In genomic region chr1:155217865-155218541, GRCm38 (mm10) we compare ENCODE assay signal across 8 mouse cellular contexts. TPM values are rescaled to one million over a fixed set of nuclear protein-coding genes. Genes with fewer than 3 reads are reported as not detected.
DNase-seq lines count a peak whose midpoint lies in the region; ATAC-seq lines count a peak whose summit lies in the region.

No protein-coding gene starts in this region.

- intact Hi-C loops in heart, postnatal 14 days (cut with DNase I): loop anchor here (1.0 to 5.0 kb wide), 3 partner anchors 76 to 169 kb away; partner anchors contain the start of gene Ier5
- intact Hi-C loops in left cerebral cortex, postnatal 4 days (cut with DNase I): loop anchor here (5.0 kb wide), 1 partner anchor 191 kb away; no protein-coding TSS in a partner anchor

- H3K36me3 ChIP-seq in heart, embryonic 10.5 days: peaks cover 53% of the 10 kb centered on the region

- 56% methylated on average over 9 of the region's 9 CpGs for WGBS in heart, embryonic 10.5 days

- H3K9me3 ChIP-seq in heart, embryonic 10.5 days: no peaks in the 10 kb centered on the region

- H3K4me1 ChIP-seq in heart, embryonic 10.5 days: peaks cover 49% of the 10 kb centered on the region

- peak; percentile 60 to 70 for DNase-seq in heart, postnatal 14 days
- no peak for DNase-seq in heart, embryonic 10.5 days (ENCODE audit: low spot score)
- DNase-seq in A20 (ENCODE audit: low read depth, low spot score) (peak; percentile 67), R1 (ENCODE audit: low read depth, low spot score) (peak; percentile 65)
- peak; percentile 85 for DNase-seq in embryo, embryonic 10.5 days (ENCODE audit: low spot score)
- DNase-seq in left cerebral cortex, postnatal 4 days: peak; percentile 64
- DNase-seq in ovary, postnatal 10 days (ENCODE audit: low spot score): no peak

- H3K27me3 ChIP-seq in heart, embryonic 10.5 days (ENCODE audit: insufficient read depth, poor library complexity, severe bottlenecking): no peaks in the 10 kb centered on the region

- ATAC-seq in neutrophil, adult 5-6 weeks (ENCODE audit: extremely low read depth, insufficient number of reproducible peaks, low FRiP score, poor library complexity, severe bottlenecking): peak; percentile 56

- H3K27ac ChIP-seq in heart, embryonic 10.5 days: no peak overlapping the region

- H3K4me3 ChIP-seq in heart, embryonic 10.5 days: no peak overlapping the region

RNA-seq across cellular contexts. Expression of gene BC034090, which starts 26.2 kb away (rescaled TPM):
- total RNA-seq in heart, postnatal 14 days (2021): 10 to 100 TPM; 35.9 to 41.2 TPM
- polyA plus RNA-seq in heart, embryonic 10.5 days (2016; fragmentation: Nextera tagmentation; extraction: Ambion mirVana): 6.0 and 6.5 TPM in 2 replicates
- 1 to 10 TPM; 3.3 to 7.7 TPM for total RNA-seq in left cerebral cortex, postnatal 4 days (2021)
- 0.37 TPM in 1 of 2 replicates, not detected in the other for total RNA-seq in neutrophil, adult 5-6 weeks (2017)

RNA-seq across cellular contexts. Expression of gene Stx6, which starts 59.5 kb away (rescaled TPM):
- 10 to 100 TPM; 32.1 to 35.9 TPM for total RNA-seq in heart, postnatal 14 days (2021)
- 56.0 and 66.9 TPM in 2 replicates for polyA plus RNA-seq in heart, embryonic 10.5 days (2016; fragmentation: Nextera tagmentation; extraction: Ambion mirVana)
- total RNA-seq in left cerebral cortex, postnatal 4 days (2021): 100 to 1,000 TPM in 1 of 2 experiments, 10 to 100 TPM in 1; 99.3 to 102 TPM
- 47.9 and 53.1 TPM in 2 replicates for total RNA-seq in neutrophil, adult 5-6 weeks (2017)

Comparison
In these comparisons a context has a peak if more than half of its experiments do, and no peak if none do; other contexts are left out.
1. DNase-seq: peak in heart, postnatal 14 days (2 of 2), A20 (single experiment), R1 (single experiment), embryo, embryonic 10.5 days (single experiment) and left cerebral cortex, postnatal 4 days (single experiment); none in heart, embryonic 10.5 days (single experiment) and ovary, postnatal 10 days (single experiment).
2. RNA of gene BC034090, which starts 26.2 kb away (total RNA-seq): 35.9 to 41.2 TPM in heart, postnatal 14 days; 3.3 to 7.7 TPM in left cerebral cortex, postnatal 4 days and 0.37 TPM in neutrophil, adult 5-6 weeks; every median in the first group is over 4 times any median in the second.